Mouse (Mus musculus) c-Kit-positive CD71-positive TER-119-negative erythroid progenitor cells, embryonic 14.5 days (primary cell): ENCODE data around the gene Hspg2.

Source experiments
- DNase-seq: peaks from one replicate; pipeline ENCODE4 v3.0.0-alpha.2; 2013; ENCODE audit warnings: low read depth

Gene Hspg2

GRCm38 (mm10) chr4:137461217-137461616 is 7.4 kb upstream of the Hspg2 start:
- no peak for DNase-seq

- DNase-seq, result no peak
Observed at GRCm38 (mm10) chr4:137461981-137462690, 6.4 kb upstream of the Hspg2 start.

GRCm38 (mm10) chr4:137465125-137465787 is 3.3 kb upstream of the Hspg2 start:
- DNase-seq, result no peak

- DNase-seq, result no peak
Observed at GRCm38 (mm10) chr4:137466991-137467390, 1.6 kb upstream of the Hspg2 start.

GRCm38 (mm10) chr4:137467525-137467924 is 1.0 kb upstream of the Hspg2 start:
- DNase-seq, result no peak

- no peak for DNase-seq
Observed at GRCm38 (mm10) chr4:137469081-137469844, 694 bp downstream of the Hspg2 start.

GRCm38 (mm10) chr4:137469845-137470692 is 1.5 kb downstream of the Hspg2 start:
- no peak for DNase-seq

- DNase-seq, result no peak
Observed at GRCm38 (mm10) chr4:137470701-137471317, 2.2 kb downstream of the Hspg2 start.

GRCm38 (mm10) chr4:137471326-137471725 is 2.8 kb downstream of the Hspg2 start:
- DNase-seq, result no peak

- no peak for DNase-seq
Observed at GRCm38 (mm10) chr4:137473240-137473639, 4.7 kb downstream of the Hspg2 start.

GRCm38 (mm10) chr4:137473701-137474388 is 5.3 kb downstream of the Hspg2 start:
- no peak for DNase-seq

- no peak for DNase-seq
Observed at GRCm38 (mm10) chr4:137474694-137475093, 6.1 kb downstream of the Hspg2 start.

- no peak for DNase-seq
Observed at GRCm38 (mm10) chr4:137475271-137476050, 6.9 kb downstream of the Hspg2 start.

- no peak for DNase-seq
Observed at GRCm38 (mm10) chr4:137476065-137476760, 7.6 kb downstream of the Hspg2 start.

- DNase-seq, result no peak
Observed at GRCm38 (mm10) chr4:137476761-137477237, 8.2 kb downstream of the Hspg2 start.

- DNase-seq, result no peak
Observed at GRCm38 (mm10) chr4:137477611-137478010, 9.0 kb downstream of the Hspg2 start.

GRCm38 (mm10) chr4:137478306-137478705 is 9.7 kb downstream of the Hspg2 start:
- no peak for DNase-seq

- no peak for DNase-seq
Observed at GRCm38 (mm10) chr4:137479757-137480156, 11.2 kb downstream of the Hspg2 start.
